In the genomic region with DNA sequence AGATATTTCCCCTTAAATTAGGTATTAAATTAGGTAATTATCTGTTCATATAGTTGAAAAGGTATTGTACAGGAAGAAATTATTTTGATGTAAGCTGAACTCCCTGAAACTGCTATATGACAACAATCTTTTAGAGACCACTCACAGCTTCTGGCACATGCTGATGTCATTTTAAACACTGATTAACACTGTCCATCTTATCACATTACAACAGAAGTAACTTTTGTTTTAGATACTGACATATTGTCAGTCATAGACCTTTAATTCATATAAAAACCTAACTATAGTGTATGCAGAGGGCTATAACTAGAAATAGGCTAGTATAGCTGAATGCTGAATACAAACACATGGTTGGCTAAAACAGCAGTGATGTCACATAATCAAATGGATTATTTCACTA, we compare ENCODE assay signal across 16 mouse cellular contexts.
"Had no signal": no experiment of that assay in that cellular context is flagged by ENCODE, and none has a peak within 500 bp of the region (broad histone marks: within the 10 kb centered on the region; RNA-seq: fewer than 3 reads in every experiment).

No protein-coding gene starts in this region.

- H3K9ac ChIP-seq: neural tube, embryonic 13.5 days; neural tube, embryonic 15.5 days; stomach, embryonic 15.5 days had no signal

- H3K36me3 ChIP-seq: neural tube, embryonic 13.5 days; neural tube, embryonic 15.5 days; stomach, embryonic 15.5 days had no signal

- H3K27me3 ChIP-seq: neural tube, embryonic 13.5 days; neural tube, embryonic 15.5 days; stomach, embryonic 15.5 days had no signal

- H3K4me2 ChIP-seq: neural tube, embryonic 13.5 days; neural tube, embryonic 15.5 days; stomach, embryonic 15.5 days had no signal

- H3K9me3 ChIP-seq: neural tube, embryonic 13.5 days; neural tube, embryonic 15.5 days; stomach, embryonic 15.5 days had no signal

- DNase-seq: retina, postnatal 1 day; right cerebral cortex, adult 18-20 months; right cerebral cortex, postnatal 14 days; right cerebral cortex, postnatal 25 days; right cerebral cortex, postnatal 4 days; spleen, adult 18-20 months; thymus, adult 18-20 months; thymus, adult 2 months; thymus, postnatal 14 days; thymus, postnatal 25 days; thymus, postnatal 36 days; thymus, postnatal 4 days had no signal

- H3K27ac ChIP-seq: neural tube, embryonic 13.5 days; neural tube, embryonic 15.5 days; stomach, embryonic 15.5 days; stomach, postnatal 0 days had no signal

- H3K4me3 ChIP-seq: neural tube, embryonic 13.5 days; neural tube, embryonic 15.5 days; stomach, embryonic 15.5 days had no signal

- H3K4me1 ChIP-seq: neural tube, embryonic 13.5 days; neural tube, embryonic 15.5 days; stomach, embryonic 15.5 days had no signal
